Mouse (Mus musculus): ENCODE data around the gene Lamp1. TPM values are rescaled to one million over a fixed set of nuclear protein-coding genes. Genes with fewer than 3 reads are reported as not detected.

Lamp1 gene
- polyA plus RNA-seq, 1 experiment from 2014 or later: 242 TPM

DNA sequence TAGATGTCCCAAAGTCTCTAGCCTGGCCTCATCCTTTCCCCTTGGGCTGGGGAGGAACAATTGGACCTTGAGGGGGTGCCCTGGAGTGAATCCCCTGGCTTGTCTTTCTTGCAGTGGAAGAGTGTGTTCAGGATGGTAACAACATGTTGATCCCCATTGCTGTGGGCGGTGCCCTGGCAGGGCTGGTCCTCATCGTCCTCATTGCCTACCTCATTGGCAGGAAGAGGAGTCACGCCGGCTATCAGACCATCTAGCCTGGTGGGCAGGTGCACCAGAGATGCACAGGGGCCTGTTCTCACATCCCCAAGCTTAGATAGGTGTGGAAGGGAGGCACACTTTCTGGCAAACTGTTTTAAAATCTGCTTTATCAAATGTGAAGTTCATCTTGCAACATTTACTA lies 15.3 kb downstream of the Lamp1 start:
- no peak overlapping the region for H3K9ac ChIP-seq (replicated peaks)
- H3K27me3 ChIP-seq: no peaks in the 10 kb centered on the region
- H3K4me1 ChIP-seq: no peaks in the 10 kb centered on the region
- ATAC-seq (replicated peaks): no peak
- no peak overlapping the region for H3K4me3 ChIP-seq
- H3K27ac ChIP-seq (replicated peaks): no peak overlapping the region
- peaks cover 82% of the 10 kb centered on the region for H3K36me3 ChIP-seq
- whole genome bisulfite sequencing: 89% methylated on average over 4 of the region's 4 CpGs
- no peak overlapping the region for H3K4me2 ChIP-seq (replicated peaks)
- H3K9me3 ChIP-seq: no peaks in the 10 kb centered on the region

DNA sequence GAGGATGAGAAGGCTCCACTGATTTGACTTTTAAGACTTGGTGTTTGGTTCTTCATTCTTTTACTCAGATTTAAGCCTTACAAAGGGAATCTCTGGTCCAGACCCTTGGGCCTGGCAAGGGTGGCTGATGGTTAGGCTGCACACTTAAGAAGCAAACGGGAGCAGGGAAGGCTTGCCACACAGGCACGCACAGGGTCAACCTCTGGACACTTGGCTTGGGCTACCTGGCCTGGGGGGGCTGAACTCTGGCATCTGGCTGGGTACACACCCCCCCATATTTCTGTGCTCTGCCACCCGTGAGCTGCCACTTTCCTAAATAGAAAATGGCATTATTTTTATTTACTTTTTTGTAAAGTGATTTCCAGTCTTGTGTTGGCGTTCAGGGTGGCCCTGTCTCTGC lies 15.8 kb downstream of the Lamp1 start:
- no peaks in the 10 kb centered on the region for H3K4me1 ChIP-seq
- WGBS: 89% methylated on average over 4 of the region's 4 CpGs
- H3K27ac ChIP-seq (replicated peaks): no peak overlapping the region
- H3K9me3 ChIP-seq: no peaks in the 10 kb centered on the region
- H3K36me3 ChIP-seq: peaks cover 78% of the 10 kb centered on the region
- no peak overlapping the region for H3K4me2 ChIP-seq (replicated peaks)
- no peak overlapping the region for H3K4me3 ChIP-seq
- no peaks in the 10 kb centered on the region for H3K27me3 ChIP-seq
- ATAC-seq (replicated peaks): no peak
- no peak overlapping the region for H3K9ac ChIP-seq (replicated peaks)

GRCm38 (mm10) chr8:13175650-13176049 lies 16.7 kb downstream of the Lamp1 start:
- Histone ChIP-seq H3K9ac (replicated peaks) (no peak overlapping the region), H3K4me1 (no peaks in the 10 kb centered on the region), H3K9me3 (no peaks in the 10 kb centered on the region), H3K4me3 (no peak overlapping the region), H3K36me3 (peaks cover 70% of the 10 kb centered on the region), H3K4me2 (replicated peaks) (no peak overlapping the region), H3K27me3 (no peaks in the 10 kb centered on the region), H3K27ac (replicated peaks) (no peak overlapping the region)
- no peak for ATAC-seq (replicated peaks)
- 92% methylated on average over 1 of the region's 1 CpGs for WGBS

DNA sequence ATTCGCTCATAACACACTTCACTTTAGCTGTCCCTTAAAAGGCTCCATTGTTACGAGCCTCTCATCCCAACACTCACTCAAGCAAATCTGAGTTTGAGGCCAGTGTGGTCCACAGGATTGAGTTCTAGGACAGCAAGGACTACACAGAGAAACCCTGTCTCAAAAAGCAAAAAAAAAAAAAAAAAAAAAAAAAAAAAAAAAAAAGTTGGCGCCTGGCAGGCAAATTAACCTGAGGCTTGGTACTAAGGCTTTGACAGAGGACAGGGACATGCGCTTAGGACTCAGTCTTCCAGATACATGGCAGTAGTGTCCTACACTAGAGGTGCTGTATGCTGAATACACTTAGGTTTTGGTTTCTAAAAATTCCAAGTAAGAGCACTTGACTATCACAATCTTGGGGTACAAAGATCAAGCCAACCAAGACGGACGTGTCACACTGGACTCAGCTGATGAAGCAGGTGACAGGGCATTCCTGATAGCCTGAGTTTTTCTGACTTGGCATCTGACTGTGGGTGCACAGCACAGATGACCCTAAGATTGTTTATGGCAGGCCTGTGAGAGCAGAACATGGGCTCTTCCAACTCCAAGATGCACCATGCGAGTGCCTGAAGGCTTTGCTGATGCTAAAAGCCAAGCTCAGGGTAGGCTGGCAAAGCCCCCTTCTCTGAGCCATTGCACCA lies 18.4 kb downstream of the Lamp1 start:
- Histone ChIP-seq H3K36me3 (peaks cover 53% of the 10 kb centered on the region), H3K9me3 (no peaks in the 10 kb centered on the region), H3K4me3 (no peak overlapping the region), H3K9ac (replicated peaks) (no peak overlapping the region), H3K27me3 (no peaks in the 10 kb centered on the region), H3K4me2 (replicated peaks) (no peak overlapping the region), H3K27ac (replicated peaks) (no peak overlapping the region), H3K4me1 (no peaks in the 10 kb centered on the region)
- no peak for ATAC-seq (replicated peaks)
- 93% methylated on average over 7 of the region's 7 CpGs for WGBS

- peaks cover 45% of the 10 kb centered on the region for H3K36me3 ChIP-seq
These were observed 19.2 kb downstream of the Lamp1 start for GRCm38 (mm10) chr8:13178137-13178536.

DNA sequence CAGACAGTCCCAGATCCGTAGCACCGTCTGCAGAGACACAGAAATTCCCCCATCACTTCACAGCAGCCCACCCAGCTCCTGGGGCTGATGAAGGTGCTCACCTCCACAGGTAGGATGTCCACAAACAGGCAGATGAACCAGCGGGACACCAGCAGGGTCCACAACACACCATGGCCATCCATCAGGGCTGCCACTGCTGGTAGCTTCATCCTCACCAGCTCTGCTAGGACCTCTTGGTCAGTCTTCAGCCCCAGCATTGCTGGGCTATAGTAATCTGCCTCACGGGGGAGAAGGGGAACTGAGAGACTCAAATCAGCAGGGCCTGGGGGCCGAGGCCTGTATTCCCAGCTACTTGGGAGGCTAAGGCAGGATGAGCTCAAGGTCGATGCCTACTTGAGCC lies 20.5 kb downstream of the Lamp1 start:
- Histone ChIP-seq H3K4me2 (replicated peaks) (no peak overlapping the region), H3K27ac (replicated peaks) (no peak overlapping the region), H3K9me3 (no peaks in the 10 kb centered on the region), H3K4me1 (no peaks in the 10 kb centered on the region), H3K4me3 (no peak overlapping the region), H3K27me3 (no peaks in the 10 kb centered on the region), H3K9ac (replicated peaks) (no peak overlapping the region), H3K36me3 (peaks cover 31% of the 10 kb centered on the region)
- no peak for ATAC-seq (replicated peaks)
- WGBS: 88% methylated on average over 6 of the region's 6 CpGs

More at GRCm38 (mm10) chr8:13178137-13178536, 19.2 kb downstream of the Lamp1 start:
- Histone ChIP-seq H3K9me3 (no peaks in the 10 kb centered on the region), H3K4me1 (no peaks in the 10 kb centered on the region), H3K9ac (replicated peaks) (no peak overlapping the region), H3K27ac (replicated peaks) (no peak overlapping the region), H3K4me2 (replicated peaks) (no peak overlapping the region), H3K27me3 (no peaks in the 10 kb centered on the region), H3K4me3 (no peak overlapping the region)
- no peak for ATAC-seq (replicated peaks)
- WGBS: 94% methylated on average over 5 of the region's 5 CpGs

DNA sequence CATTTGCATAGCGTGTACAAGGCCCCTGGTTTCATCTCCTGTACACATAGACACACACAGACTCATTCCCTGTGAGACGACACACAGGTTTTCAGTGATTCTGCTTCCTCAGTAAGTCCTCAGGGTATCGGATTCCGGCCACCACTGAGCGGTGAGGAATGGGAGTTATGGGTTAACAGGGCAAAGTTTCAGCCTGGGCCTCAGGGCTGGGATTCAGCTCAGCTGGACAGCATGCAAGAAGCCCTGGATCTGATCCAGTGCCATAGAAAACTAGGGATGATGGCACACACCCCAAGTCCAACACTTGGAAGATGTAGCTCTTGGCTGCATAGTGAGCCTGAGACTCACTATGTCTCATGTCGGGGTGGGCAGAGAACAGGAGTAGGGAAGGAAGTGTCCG lies 21.0 kb downstream of the Lamp1 start:
- Histone ChIP-seq H3K4me1 (no peaks in the 10 kb centered on the region), H3K27me3 (no peaks in the 10 kb centered on the region), H3K36me3 (peaks cover 27% of the 10 kb centered on the region), H3K9ac (replicated peaks) (no peak overlapping the region), H3K4me2 (replicated peaks) (no peak overlapping the region), H3K4me3 (no peak overlapping the region), H3K27ac (replicated peaks) (no peak overlapping the region), H3K9me3 (no peaks in the 10 kb centered on the region)
- 83% methylated on average over 7 of the region's 7 CpGs for WGBS
- no peak for ATAC-seq (replicated peaks)

- no peak overlapping the region for H3K9ac ChIP-seq (replicated peaks)
- H3K4me3 ChIP-seq: no peak overlapping the region
- H3K36me3 ChIP-seq: peaks cover 22% of the 10 kb centered on the region
- 81% methylated on average over 9 of the region's 9 CpGs for WGBS
- H3K27ac ChIP-seq (replicated peaks): no peak overlapping the region
- H3K4me2 ChIP-seq (replicated peaks): no peak overlapping the region
- no peaks in the 10 kb centered on the region for H3K27me3 ChIP-seq
- H3K4me1 ChIP-seq: no peaks in the 10 kb centered on the region
- no peaks in the 10 kb centered on the region for H3K9me3 ChIP-seq
- no peak for ATAC-seq (replicated peaks)
These were observed 21.4 kb downstream of the Lamp1 start for GRCm38 (mm10) chr8:13180408-13180807.

- peaks cover 15% of the 10 kb centered on the region for H3K36me3 ChIP-seq
- H3K27me3 ChIP-seq: no peaks in the 10 kb centered on the region
- no peaks in the 10 kb centered on the region for H3K9me3 ChIP-seq
- no peak overlapping the region for H3K27ac ChIP-seq (replicated peaks)
- H3K4me2 ChIP-seq (replicated peaks): no peak overlapping the region
- H3K4me3 ChIP-seq: no peak overlapping the region
- 88% methylated on average over 18 of the region's 18 CpGs for WGBS
- H3K4me1 ChIP-seq: no peaks in the 10 kb centered on the region
- no peak overlapping the region for H3K9ac ChIP-seq (replicated peaks)
- no peak for ATAC-seq (replicated peaks)
These were observed 22.1 kb downstream of the Lamp1 start for GRCm38 (mm10) chr8:13180911-13181690.

- Histone ChIP-seq H3K27ac (replicated peaks) (no peak overlapping the region), H3K9me3 (no peaks in the 10 kb centered on the region), H3K4me3 (no peak overlapping the region), H3K9ac (replicated peaks) (no peak overlapping the region), H3K27me3 (no peaks in the 10 kb centered on the region), H3K36me3 (peaks cover 10% of the 10 kb centered on the region; the same call in 1 of the 2 replicates), H3K4me2 (replicated peaks) (no peak overlapping the region), H3K4me1 (no peaks in the 10 kb centered on the region)
- 45% methylated on average over 2 of the region's 2 CpGs for WGBS
- no peak for ATAC-seq (replicated peaks)
These were observed 22.7 kb downstream of the Lamp1 start for GRCm38 (mm10) chr8:13181691-13181976.

DNA sequence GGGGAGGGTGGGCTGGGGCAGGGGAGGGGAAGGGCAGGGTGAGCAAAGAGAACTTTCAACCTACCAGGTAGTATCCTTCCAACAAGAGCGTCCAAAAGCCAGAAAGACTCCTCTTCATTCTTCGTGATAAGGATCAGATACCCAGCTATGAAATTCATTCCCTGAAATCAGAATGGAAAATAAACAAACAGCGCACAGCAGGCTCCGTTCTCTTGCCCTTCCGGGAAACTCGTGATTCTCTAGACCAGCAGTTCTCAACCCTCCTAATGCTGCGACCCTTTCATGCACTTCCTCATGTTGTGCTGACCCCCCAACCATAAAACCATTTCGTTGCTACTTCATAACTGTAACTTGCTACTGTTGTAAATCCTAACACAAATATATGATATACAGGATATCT lies 27.9 kb downstream of the Lamp1 start:
- H3K4me1 ChIP-seq: no peaks in the 10 kb centered on the region

DNA sequence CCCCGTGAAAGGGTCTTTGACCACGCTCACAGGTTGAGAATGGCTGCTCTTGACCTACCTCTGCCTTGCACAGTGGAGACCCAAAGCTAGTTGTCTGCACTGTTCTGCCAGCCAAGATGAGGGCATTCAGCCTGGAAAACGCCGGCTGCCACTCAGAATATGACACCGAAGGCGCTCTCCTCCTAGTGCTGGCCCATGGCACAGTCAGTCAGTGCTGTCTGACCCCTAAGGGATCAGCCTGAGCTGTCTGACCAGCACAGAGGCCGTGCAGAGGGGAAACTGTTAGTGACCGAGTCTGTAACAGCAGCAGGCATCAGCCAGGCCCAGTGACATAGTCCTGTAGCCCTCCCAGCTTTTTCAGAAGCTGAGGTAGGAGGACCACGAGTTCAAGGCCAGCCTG lies 28.3 kb downstream of the Lamp1 start:
- H3K27me3 ChIP-seq: no peaks in the 10 kb centered on the region
- H3K36me3 ChIP-seq: no peaks in the 10 kb centered on the region; the same call in 1 of the 2 replicates
- ATAC-seq (replicated peaks): no peak
- H3K4me1 ChIP-seq: no peaks in the 10 kb centered on the region
- no peak overlapping the region for H3K4me2 ChIP-seq (replicated peaks)
- no peaks in the 10 kb centered on the region for H3K9me3 ChIP-seq
- H3K4me3 ChIP-seq: no peak overlapping the region
- no peak overlapping the region for H3K27ac ChIP-seq (replicated peaks)
- whole genome bisulfite sequencing: 86% methylated on average over 9 of the region's 9 CpGs
- no peak overlapping the region for H3K9ac ChIP-seq (replicated peaks)

More for the DNA sequence above, 27.9 kb downstream of the Lamp1 start:
- H3K36me3 ChIP-seq: no peaks in the 10 kb centered on the region; the same call in 1 of the 2 replicates
- ATAC-seq (replicated peaks): no peak
- WGBS: 93% methylated on average over 8 of the region's 8 CpGs
- no peaks in the 10 kb centered on the region for H3K9me3 ChIP-seq
- no peak overlapping the region for H3K4me2 ChIP-seq (replicated peaks)
- no peaks in the 10 kb centered on the region for H3K27me3 ChIP-seq
- H3K4me3 ChIP-seq: no peak overlapping the region
- H3K9ac ChIP-seq (replicated peaks): no peak overlapping the region
- H3K27ac ChIP-seq (replicated peaks): no peak overlapping the region
